Mouse (Mus musculus): ENCODE measurements around the gene Clta.

- TF ChIP-seq TAL1 (conservative IDR thresholded peaks at IDR 0.05; ENCODE audit: low read depth, low read length) = no peak
- no peak for TF ChIP-seq GATA2 (IDR thresholded peaks at IDR 0.05; ENCODE audit: borderline replicate concordance, low read depth, low read length)
Measured at GRCm38 (mm10) chr4:43971541-43972136, 32.6 kb upstream of the Clta start.

Data from G1E (cell line).